Mouse (Mus musculus): Measurements from ENCODE around the gene Prr11. TPM values are rescaled to one million over a fixed set of nuclear protein-coding genes. Genes with fewer than 3 reads are reported as not detected.
"Not testable (repeated sequence)": the region's sequence is repeated elsewhere in the genome, so short reads cannot be mapped to it uniquely, and the experiment has no call there.

The Prr11 gene
- polyA plus RNA-seq, 1 experiment: 0.17 TPM

DNA sequence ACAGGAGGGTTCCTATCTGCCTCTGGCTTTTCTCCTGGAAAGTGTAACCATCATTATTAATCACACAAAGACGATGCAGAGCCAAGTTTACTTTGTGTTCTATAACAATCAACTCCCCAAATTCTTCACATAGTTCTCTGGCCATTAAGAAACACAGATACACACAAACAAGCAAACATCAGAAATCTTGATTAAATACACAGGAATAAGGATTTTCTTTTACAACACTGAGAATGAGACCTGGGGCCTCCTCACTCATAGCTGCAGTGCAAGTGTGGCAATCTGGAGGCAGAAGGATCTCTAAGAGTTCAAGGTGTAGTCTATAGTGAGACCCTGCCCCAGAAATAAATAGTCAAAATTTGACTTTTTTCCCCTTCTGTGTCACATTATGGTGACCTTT lies 24.8 kb downstream of the Prr11 start:
- DNase-seq: no peak
- Histone ChIP-seq H3K4me3 (ENCODE audit: insufficient read depth, low read depth, low read length) (no peak overlapping the region), H3K4me1 (ENCODE audit: control insufficient read depth, insufficient read depth, low read length) (peaks cover 17% of the 10 kb centered on the region; the same call in 1 of the 2 replicates), H3K27me3 (replicated peaks; ENCODE audit: control insufficient read depth, insufficient read depth, low read length) (no peaks in the 10 kb centered on the region), H3K27ac (ENCODE audit: insufficient read depth, low read depth, low read length) (no peak overlapping the region), H3K36me3 (ENCODE audit: control insufficient read depth, insufficient read depth, low read length) (no peaks in the 10 kb centered on the region; the same call in none of the 2 replicates)
- 48% methylated on average over 1 of the region's 1 CpGs for WGBS
- TF ChIP-seq POLR2A (IDR thresholded peaks at IDR 0.05; ENCODE audit: low read depth, low read length) (no peak), CTCF (conservative IDR thresholded peaks at IDR 0.05; ENCODE audit: insufficient read depth, insufficient read length, low read depth, low read length) (no peak)

DNA sequence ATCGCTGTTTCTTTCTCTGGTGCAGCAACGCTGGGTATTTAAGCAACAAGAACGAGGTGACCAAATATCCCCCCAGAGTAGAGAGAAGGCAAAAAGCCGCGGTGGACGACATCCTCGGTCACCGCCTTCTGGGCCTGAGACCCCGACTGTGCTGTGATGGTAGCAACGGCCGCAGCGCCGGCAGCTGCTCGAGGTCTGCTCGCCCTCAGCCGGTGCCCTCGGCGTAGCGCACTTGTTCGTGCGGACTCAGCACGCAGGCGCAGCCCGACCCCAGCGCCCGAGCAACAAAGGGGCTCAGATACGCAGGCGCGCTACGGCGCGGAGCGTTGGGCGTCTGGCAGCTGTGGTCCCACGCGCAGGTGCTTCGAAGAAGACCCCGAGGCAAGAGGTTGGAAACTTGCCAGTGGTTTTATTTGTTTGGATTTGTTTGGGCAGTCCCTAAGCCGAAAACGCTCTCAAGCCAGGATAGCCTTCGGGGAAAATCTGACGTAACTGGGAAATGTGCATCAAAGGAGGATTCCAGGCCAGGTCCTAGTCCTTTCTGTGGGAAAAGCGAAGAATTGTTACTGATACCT lies 34.6 kb downstream of the Prr11 start, which contains the start of gene Gdpd1:
Gene Gdpd1 (minus strand): TSS at position 197 of the 575 bp plus-strand sequence.
- Histone ChIP-seq H3K27me3 (replicated peaks; ENCODE audit: control insufficient read depth, insufficient read depth, low read length) (no peaks in the 10 kb centered on the region), H3K36me3 (ENCODE audit: control insufficient read depth, insufficient read depth, low read length) (peaks cover 3% of the 10 kb centered on the region), H3K4me1 (ENCODE audit: control insufficient read depth, insufficient read depth, low read length) (no peaks in the 10 kb centered on the region), H3K27ac (ENCODE audit: insufficient read depth, low read depth, low read length) (no peak within 1 kb of the TSS), H3K4me3 (ENCODE audit: insufficient read depth, low read depth, low read length) (peak within 1 kb of the TSS; percentile 70)
- TF ChIP-seq POLR2A (IDR thresholded peaks at IDR 0.05; ENCODE audit: low read depth, low read length) (no peak), CTCF (conservative IDR thresholded peaks at IDR 0.05; ENCODE audit: insufficient read depth, insufficient read length, low read depth, low read length) (peak; percentile 28; the same call in 1 of the 2 replicates)
- peak; percentile 80 for DNase-seq
- under 1% methylated on average over 43 of the region's 43 CpGs for WGBS

DNA sequence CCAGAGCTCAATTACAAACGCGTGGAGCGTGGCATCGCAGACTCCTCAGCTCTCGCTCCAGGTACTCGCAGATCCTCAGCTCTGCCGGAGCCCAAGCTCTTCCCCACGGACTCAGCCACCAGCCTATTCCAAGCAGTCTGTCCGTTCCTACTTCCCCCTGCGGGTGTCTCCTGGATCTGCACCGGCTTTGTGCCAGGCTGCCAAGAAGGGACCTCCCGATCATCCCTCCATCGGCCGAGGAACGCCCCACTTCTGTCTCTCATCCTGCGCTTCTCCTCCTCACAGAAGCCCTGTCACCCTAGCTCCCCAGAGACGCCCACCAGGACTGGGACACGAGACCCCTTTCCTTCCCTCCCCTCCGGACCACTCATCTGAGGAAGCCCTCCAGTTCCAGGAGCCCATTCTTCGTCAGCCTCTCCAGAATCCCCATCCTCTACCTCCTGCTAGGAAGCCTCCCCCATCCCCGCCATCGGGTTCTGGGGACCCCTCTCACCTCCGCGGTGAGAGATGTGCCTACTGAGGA lies 35.1 kb downstream of the Prr11 start:
- peak; percentile 64 for DNase-seq
- TF ChIP-seq CTCF (conservative IDR thresholded peaks at IDR 0.05; ENCODE audit: insufficient read depth, insufficient read length, low read depth, low read length) (peak; percentile 53), POLR2A (IDR thresholded peaks at IDR 0.05; ENCODE audit: low read depth, low read length) (no peak)
- no peaks in the 10 kb centered on the region for H3K27me3 ChIP-seq (replicated peaks; ENCODE audit: control insufficient read depth, insufficient read depth, low read length)
- no peaks in the 10 kb centered on the region for H3K4me1 ChIP-seq (ENCODE audit: control insufficient read depth, insufficient read depth, low read length)
- H3K27ac ChIP-seq (ENCODE audit: insufficient read depth, low read depth, low read length): no peak overlapping the region
- H3K4me3 ChIP-seq (ENCODE audit: insufficient read depth, low read depth, low read length): peak overlapping the region; percentile 70
- 2% methylated on average over 24 of the region's 24 CpGs for WGBS
- H3K36me3 ChIP-seq (ENCODE audit: control insufficient read depth, insufficient read depth, low read length): peaks cover 3% of the 10 kb centered on the region

DNA sequence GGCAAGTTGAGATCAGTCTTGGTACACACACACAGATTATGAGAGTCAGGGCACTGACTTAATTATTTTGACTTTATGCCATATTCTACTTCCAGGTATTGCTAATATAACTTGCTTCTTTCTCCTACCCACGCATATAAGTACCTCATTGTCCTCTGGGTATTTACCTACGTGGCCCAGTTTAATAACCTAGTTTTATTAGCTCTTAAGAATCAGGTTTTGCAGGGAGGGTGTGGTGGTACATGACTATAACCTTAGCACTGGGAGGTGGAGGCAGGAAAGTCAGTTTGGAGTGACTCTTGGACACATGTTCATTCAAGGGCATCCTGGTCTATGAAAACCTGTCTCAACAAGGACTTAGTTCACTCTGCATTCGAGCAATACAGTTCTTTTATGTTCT lies 46.4 kb downstream of the Prr11 start:
- Histone ChIP-seq H3K36me3 (ENCODE audit: control insufficient read depth, insufficient read depth, low read length) (no peaks in the 10 kb centered on the region), H3K4me3 (ENCODE audit: insufficient read depth, low read depth, low read length) (no peak overlapping the region), H3K27me3 (replicated peaks; ENCODE audit: control insufficient read depth, insufficient read depth, low read length) (no peaks in the 10 kb centered on the region), H3K27ac (ENCODE audit: insufficient read depth, low read depth, low read length) (no peak overlapping the region), H3K4me1 (ENCODE audit: control insufficient read depth, insufficient read depth, low read length) (no peaks in the 10 kb centered on the region)
- no peak for TF ChIP-seq POLR2A (IDR thresholded peaks at IDR 0.05; ENCODE audit: low read depth, low read length)
- no peak for TF ChIP-seq CTCF (conservative IDR thresholded peaks at IDR 0.05; ENCODE audit: insufficient read depth, insufficient read length, low read depth, low read length)
- WGBS: 77% methylated on average over 3 of the region's 3 CpGs
- DNase-seq: no peak

DNA sequence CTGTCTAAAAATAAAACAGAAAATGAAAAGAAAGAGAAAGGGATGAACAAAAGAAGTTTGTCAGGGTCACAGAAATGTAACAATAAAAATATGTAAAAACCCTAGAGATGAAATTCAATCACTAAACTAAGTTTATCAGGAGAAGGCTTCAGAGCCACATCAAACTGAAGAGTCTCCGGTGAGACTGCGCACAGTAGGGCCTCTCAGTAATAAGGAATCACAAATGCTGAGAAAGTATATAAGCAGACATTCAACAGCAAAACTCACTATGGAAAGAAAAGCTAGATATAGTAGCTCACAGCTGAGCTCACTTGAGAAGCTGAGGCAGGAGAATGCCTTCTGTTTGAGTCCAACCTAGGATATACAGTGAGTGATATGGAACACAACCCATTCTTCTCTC lies 48.1 kb downstream of the Prr11 start:
- 95% methylated on average over 2 of the region's 2 CpGs for WGBS

DNA sequence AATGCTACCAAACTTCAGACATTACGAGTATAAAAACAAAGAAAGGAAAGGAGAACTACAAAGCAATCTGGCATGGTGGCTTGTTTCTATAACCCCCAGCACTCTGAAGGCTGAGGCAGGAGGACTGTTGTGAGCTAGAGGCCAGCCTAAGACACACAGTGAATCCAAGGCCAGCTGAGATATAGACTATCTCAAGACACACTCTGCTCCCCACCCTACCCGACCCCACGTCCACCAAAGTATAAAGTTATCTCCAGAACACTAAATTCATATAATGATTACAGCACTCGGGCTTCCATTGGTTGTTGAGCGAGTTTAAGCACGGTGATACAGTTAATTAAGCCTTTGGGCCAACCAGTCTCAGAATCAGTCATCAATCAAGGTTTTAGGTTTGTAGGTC lies 52.2 kb downstream of the Prr11 start:
- H3K36me3 ChIP-seq (ENCODE audit: control insufficient read depth, insufficient read depth, low read length): no peaks in the 10 kb centered on the region
- TF ChIP-seq CTCF (conservative IDR thresholded peaks at IDR 0.05; ENCODE audit: insufficient read depth, insufficient read length, low read depth, low read length) (no peak), POLR2A (IDR thresholded peaks at IDR 0.05; ENCODE audit: low read depth, low read length) (no peak)
- WGBS: 84% methylated on average over 6 of the region's 6 CpGs

More for the DNA sequence above, 48.1 kb downstream of the Prr11 start:
- no peak for DNase-seq
- TF ChIP-seq CTCF (conservative IDR thresholded peaks at IDR 0.05; ENCODE audit: insufficient read depth, insufficient read length, low read depth, low read length) (no peak), POLR2A (IDR thresholded peaks at IDR 0.05; ENCODE audit: low read depth, low read length) (no peak)
- H3K27me3 ChIP-seq (replicated peaks; ENCODE audit: control insufficient read depth, insufficient read depth, low read length): no peaks in the 10 kb centered on the region
- H3K4me1 ChIP-seq (ENCODE audit: control insufficient read depth, insufficient read depth, low read length): no peaks in the 10 kb centered on the region
- no peak overlapping the region for H3K27ac ChIP-seq (ENCODE audit: insufficient read depth, low read depth, low read length)
- no peak overlapping the region for H3K4me3 ChIP-seq (ENCODE audit: insufficient read depth, low read depth, low read length)
- H3K36me3 ChIP-seq (ENCODE audit: control insufficient read depth, insufficient read depth, low read length): no peaks in the 10 kb centered on the region

DNA sequence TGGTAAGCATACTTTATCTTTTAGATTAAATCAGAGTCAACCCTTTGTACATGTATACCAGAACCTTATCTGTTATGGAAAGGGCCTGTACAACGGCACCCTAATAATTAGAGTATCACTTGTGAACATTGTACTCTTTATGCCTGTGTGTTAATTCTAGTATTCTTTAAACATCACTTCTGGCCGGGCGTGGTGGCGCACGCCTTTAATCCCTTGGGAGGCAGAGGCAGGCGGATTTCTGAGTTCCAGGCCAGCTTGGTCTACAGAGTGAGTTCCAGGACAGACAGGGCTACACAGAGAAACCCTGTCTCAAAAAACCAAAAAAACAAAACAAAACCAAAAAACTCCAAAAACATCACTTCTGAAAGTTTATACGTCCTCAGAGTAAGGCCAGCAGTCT lies 59.6 kb downstream of the Prr11 start:
- not testable (repeated sequence) for DNase-seq; H3K36me3 ChIP-seq (ENCODE audit: control insufficient read depth, insufficient read depth, low read length); H3K27ac ChIP-seq (ENCODE audit: insufficient read depth, low read depth, low read length); H3K4me3 ChIP-seq (ENCODE audit: insufficient read depth, low read depth, low read length); H3K27me3 ChIP-seq (replicated peaks; ENCODE audit: control insufficient read depth, insufficient read depth, low read length); H3K4me1 ChIP-seq (ENCODE audit: control insufficient read depth, insufficient read depth, low read length)
- WGBS: 96% methylated on average over 7 of the region's 7 CpGs

More for the DNA sequence above, 52.2 kb downstream of the Prr11 start:
- H3K27ac ChIP-seq (ENCODE audit: insufficient read depth, low read depth, low read length): no peak overlapping the region
- H3K27me3 ChIP-seq (replicated peaks; ENCODE audit: control insufficient read depth, insufficient read depth, low read length): no peaks in the 10 kb centered on the region
- no peaks in the 10 kb centered on the region for H3K4me1 ChIP-seq (ENCODE audit: control insufficient read depth, insufficient read depth, low read length)
- no peak for DNase-seq
- no peak overlapping the region for H3K4me3 ChIP-seq (ENCODE audit: insufficient read depth, low read depth, low read length)

Measured in kidney, adult 2 months (tissue).